Mouse (Mus musculus): Measurements from ENCODE around the gene Myrf.

DNA sequence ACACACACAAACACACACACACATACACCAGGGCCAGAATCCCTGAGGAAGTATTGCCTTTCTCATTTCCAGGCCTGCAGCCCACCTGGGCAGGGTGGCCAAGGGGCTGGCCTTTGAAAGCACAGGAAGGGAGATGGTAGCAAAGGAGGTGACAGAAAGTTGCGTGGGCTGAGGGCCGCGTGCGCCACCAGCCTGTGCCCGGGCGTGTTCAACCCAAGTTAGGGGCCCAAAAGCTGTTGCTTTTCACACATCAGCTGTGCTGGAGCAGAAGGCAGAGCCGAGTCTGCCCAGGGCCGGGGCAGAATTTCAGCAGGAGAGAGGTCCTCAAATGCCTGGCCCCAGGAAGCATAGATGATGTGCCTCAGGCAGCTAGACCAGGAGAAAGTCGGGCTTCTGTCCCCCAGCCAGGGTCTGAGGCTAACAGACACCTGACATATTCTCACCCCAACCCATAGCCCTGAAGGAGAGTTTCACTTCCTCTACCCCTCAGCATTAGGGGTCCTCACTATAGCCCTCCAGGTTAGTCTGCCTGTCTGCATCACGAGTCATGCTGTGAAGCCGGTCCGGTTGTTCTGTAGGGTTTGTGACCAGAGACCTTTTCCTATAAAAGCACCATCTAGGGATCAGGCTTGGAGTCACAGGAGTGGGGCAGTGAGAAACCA is 36.1 kb upstream of the Myrf start:
- TF ChIP-seq POLR2A (IDR thresholded peaks at IDR 0.05; ENCODE audit: borderline replicate concordance, extremely low read depth, low read depth, low read length) (no peak), CTCF (IDR thresholded peaks at IDR 0.05; ENCODE audit: insufficient read depth, low read length) (no peak)
